Mouse (Mus musculus) CH12.LX (cell line): ENCODE measurements around the gene Caln1. TPM values are rescaled to one million over a fixed set of nuclear protein-coding genes. Genes with fewer than 3 reads are reported as not detected.

Source experiments
- DNase-seq: peaks from one replicate; pipeline ENCODE4 v3.0.0-alpha.2; 2013; ENCODE audit errors: extremely low read depth
- H3K27ac ChIP-seq: 2 replicates; pipeline ENCODE4 v1.5.1; 2012; ENCODE audit warnings: low read depth, mild to moderate bottlenecking, control low read depth, moderate library complexity; ENCODE audit not compliant: insufficient read depth
- H3K27me3 ChIP-seq: replicated peaks from 2 replicates; pipeline ENCODE3; 2012; ENCODE audit warnings: inconsistent platforms
- H3K36me3 ChIP-seq, 2 experiments: replicated peaks in 1 of 2; 2 replicates each; pipeline versions ENCODE3 to v1.6.1; 2012; ENCODE audit warnings: inconsistent platforms in 1 of 2, low read length in 1 of 2, mild to moderate bottlenecking in 1 of 2, mixed read lengths in 1 of 2, moderate library complexity in 1 of 2; ENCODE audit not compliant: control insufficient read depth in 1 of 2, insufficient read depth in 1 of 2
- H3K4me1 ChIP-seq, 2 experiments: 2 replicates each; pipeline ENCODE4 v1.6.1; 2012; ENCODE audit warnings: inconsistent platforms in 1 of 2, moderate library complexity in 1 of 2; ENCODE audit not compliant: insufficient read depth in 2 of 2, control insufficient read depth in 1 of 2
- H3K4me2 ChIP-seq: 2 replicates; pipeline ENCODE4 v1.6.1; 2012; ENCODE audit warnings: low read depth, mild to moderate bottlenecking, control low read depth; ENCODE audit not compliant: poor library complexity, insufficient read depth, severe bottlenecking
- H3K4me3 ChIP-seq, 3 experiments: fragments of 150-350 bp in 1 of 3; sonication (generic) in 1 of 3; replicated peaks in 1 of 3; 2 replicates each; pipeline versions ENCODE3 to v1.5.1; 2011 to 2012; ENCODE audit warnings: low read depth in 2 of 3, low read length in 2 of 3, mild to moderate bottlenecking in 2 of 3, moderate library complexity in 2 of 3, control low read depth in 1 of 3, improper control_type of control experiment in 1 of 3, inconsistent platforms in 1 of 3, mixed read lengths in 1 of 3; ENCODE audit not compliant: poor library complexity in 1 of 3
- H3K79me2 ChIP-seq: replicated peaks from 2 replicates; pipeline ENCODE4 v1.6.1; 2012; ENCODE audit warnings: mild to moderate bottlenecking, moderate library complexity; ENCODE audit not compliant: control insufficient read depth, poor library complexity, insufficient read depth, severe bottlenecking; ENCODE audit errors: extremely low read depth
- H3K9ac ChIP-seq: 2 replicates; pipeline ENCODE4 v1.6.1; 2012; ENCODE audit warnings: low read depth, mild to moderate bottlenecking, control low read depth, moderate library complexity; ENCODE audit not compliant: insufficient read depth
- H3K9me3 ChIP-seq: replicated peaks from 2 replicates; pipeline ENCODE3; 2012; ENCODE audit warnings: low read length, inconsistent platforms, mixed read lengths
- BHLHE40 ChIP-seq: IDR thresholded peaks from 2 replicates; pipeline ENCODE4 v1.6.1; 2011; ENCODE audit warnings: mild to moderate bottlenecking, low read depth, low read length, improper control_type of control experiment
- CHD1 ChIP-seq: IDR thresholded peaks from 2 replicates; pipeline ENCODE4 v1.6.1; 2012; ENCODE audit warnings: low read depth, low read length, improper control_type of control experiment, inconsistent platforms
- CTCF ChIP-seq, 2 experiments: IDR thresholded peaks in 1 of 2; conservative IDR thresholded peaks in 1 of 2; 2 replicates each; pipeline ENCODE4 v1.5.1; 2011 to 2012; ENCODE audit warnings: low read depth in 2 of 2, low read length in 2 of 2, improper control_type of control experiment in 1 of 2, inconsistent platforms in 1 of 2, mild to moderate bottlenecking in 1 of 2, moderate library complexity in 1 of 2
- E2F4 ChIP-seq: IDR thresholded peaks from 2 replicates; pipeline ENCODE4 v1.6.1; 2011; ENCODE audit warnings: low read depth, low read length, improper control_type of control experiment; ENCODE audit not compliant: insufficient replicate concordance
- ELF1 ChIP-seq: IDR thresholded peaks from 2 replicates; pipeline ENCODE4 v1.6.1; 2014; ENCODE audit warnings: low read depth, mild to moderate bottlenecking, inconsistent platforms, low read length, improper control_type of control experiment
- JUND ChIP-seq: conservative IDR thresholded peaks from 2 replicates; pipeline ENCODE4 v1.6.1; 2011; ENCODE audit warnings: low read depth, low read length, improper control_type of control experiment
- MEF2A ChIP-seq: IDR thresholded peaks from 2 replicates; pipeline ENCODE4 v1.6.1; 2014; ENCODE audit warnings: low read depth, mild to moderate bottlenecking, inconsistent platforms, low read length, improper control_type of control experiment, borderline replicate concordance
- RAD21 ChIP-seq: IDR thresholded peaks from 2 replicates; pipeline ENCODE4 v1.6.1; 2011; ENCODE audit warnings: low read depth, mild to moderate bottlenecking, low read length, improper control_type of control experiment, moderate library complexity
- ZMIZ1 ChIP-seq: IDR thresholded peaks from 2 replicates; pipeline ENCODE4 v1.6.1; 2012; ENCODE audit warnings: low read depth, mild to moderate bottlenecking, inconsistent platforms, low read length, improper control_type of control experiment
- dilution Hi-C: fragments of 300-500 bp; cut with MboI; formaldehyde crosslinking; loops from 2 replicates; pipeline ENCODE4 v1.14.3; 2020; ENCODE audit warnings: low sequenced_read_pairs; ENCODE audit not compliant: extremely low pct_unique_long_range_greater_than_20kb, extremely low pct_ligation_motif_present
- in situ Hi-C: fragments of 300-500 bp; cut with MboI; formaldehyde crosslinking; loops from 3 replicates; pipeline ENCODE4 v1.14.3; 2019; ENCODE audit warnings: low sequenced_read_pairs, low pct_ligation_motif_present, low pct_unique_long_range_greater_than_20kb, mixed read lengths
- polyA plus RNA-seq: library from polyadenylated mRNA; unstranded; fragments of >175 nt; gene quantifications from 2 replicates; pipeline ENCODE4 v1.2.1, GENCODE M21; 2012; ENCODE audit warnings: low read depth; ENCODE audit not compliant: insufficient read length
- total RNA-seq, 2 experiments: library from RNA; depleted of rRNA; stranded (reverse); fragments of 300-350 nt in 1 of 2; fragments of >200 nt in 1 of 2; gene quantifications; 2 replicates each; pipeline ENCODE4 v1.2.3; 2012 to 2014

Gene Caln1
- total and polyA plus RNA-seq, 3 experiments, result under 0.01 TPM; not detected in 2

DNA sequence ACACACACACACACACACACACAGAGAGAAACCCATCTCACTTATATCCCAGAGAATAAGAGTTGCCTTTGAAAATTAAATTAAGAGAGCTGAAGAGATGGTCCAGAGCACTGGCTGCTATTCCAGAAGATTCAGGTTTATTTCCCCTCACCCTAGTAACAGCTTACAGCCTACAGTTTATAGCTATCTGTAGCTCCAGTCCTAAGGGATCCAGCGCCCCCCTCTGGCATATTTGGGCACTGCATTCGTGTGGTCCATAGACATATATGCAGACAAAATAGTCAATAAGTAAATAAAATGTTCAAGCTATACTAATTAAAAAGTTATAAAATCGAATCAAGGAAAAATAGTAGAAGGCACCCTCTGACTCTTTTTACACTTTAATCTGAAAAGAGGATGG, 442.0 kb downstream of the Caln1 start:
- in situ Hi-C loops (no loop called here), dilution Hi-C loops (no loop called here)
- Histone ChIP-seq H3K27ac (no peak overlapping the region), H3K36me3 (no peaks in the 10 kb centered on the region), H3K9me3 (peaks cover 61% of the 10 kb centered on the region), H3K4me1 (no peaks in the 10 kb centered on the region), H3K9ac (no peak overlapping the region), H3K4me3 (no peak overlapping the region), H3K27me3 (no peaks in the 10 kb centered on the region), H3K4me2 (no peak overlapping the region), H3K79me2 (no peaks in the 10 kb centered on the region)
- no peak for DNase-seq
- TF ChIP-seq ZMIZ1 (no peak), JUND (no peak), BHLHE40 (no peak), RAD21 (peak; percentile 14), CTCF (conservative IDR thresholded peaks at IDR 0.05 in 1 of 2, IDR thresholded peaks at IDR 0.05 in 1 of 2; ENCODE audit: low read depth in 2 of 2, low read length in 2 of 2) (peak in 1 of 2 experiments; percentile 29; a peak in 1 of 4 replicates)

DNA sequence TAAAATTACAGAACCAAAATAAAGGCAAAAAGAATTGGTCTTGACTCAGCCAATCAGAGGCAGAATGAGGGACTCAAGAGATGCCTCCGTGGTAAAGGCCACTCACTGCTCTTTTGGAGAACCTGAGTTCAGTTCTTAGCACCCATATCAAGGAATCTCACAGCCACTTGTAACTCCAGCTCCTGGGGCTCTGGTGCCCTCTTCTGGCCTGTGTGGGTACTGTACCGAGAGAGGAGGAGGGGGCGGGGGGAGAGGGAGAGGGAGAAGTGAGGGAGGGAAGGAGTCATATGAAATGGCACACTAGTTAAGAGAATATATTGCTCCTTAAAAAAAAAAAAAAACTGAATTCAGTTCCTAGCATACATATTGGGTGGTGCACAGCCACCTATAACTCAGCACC, 442.7 kb downstream of the Caln1 start:
- H3K4me3 ChIP-seq, result no peak overlapping the region
- H3K9me3 ChIP-seq, result peaks cover 59% of the 10 kb centered on the region
- no peak overlapping the region for H3K27ac ChIP-seq
- H3K27me3 ChIP-seq, result no peaks in the 10 kb centered on the region
- DNase-seq, result no peak
- H3K36me3 ChIP-seq, result no peaks in the 10 kb centered on the region
- in situ Hi-C loops (no loop called here), dilution Hi-C loops (no loop called here)
- H3K79me2 ChIP-seq, result no peaks in the 10 kb centered on the region
- no peaks in the 10 kb centered on the region for H3K4me1 ChIP-seq
- no peak overlapping the region for H3K4me2 ChIP-seq
- no peak overlapping the region for H3K9ac ChIP-seq
- TF ChIP-seq CTCF (conservative IDR thresholded peaks at IDR 0.05 in 1 of 2, IDR thresholded peaks at IDR 0.05 in 1 of 2; ENCODE audit: low read depth in 2 of 2, low read length in 2 of 2) (peak in 1 of 2 experiments; percentile 10; a peak in 1 of 4 replicates), CHD1 (no peak)
- TF ChIP-seq, all 38 proteins: peak for 1

DNA sequence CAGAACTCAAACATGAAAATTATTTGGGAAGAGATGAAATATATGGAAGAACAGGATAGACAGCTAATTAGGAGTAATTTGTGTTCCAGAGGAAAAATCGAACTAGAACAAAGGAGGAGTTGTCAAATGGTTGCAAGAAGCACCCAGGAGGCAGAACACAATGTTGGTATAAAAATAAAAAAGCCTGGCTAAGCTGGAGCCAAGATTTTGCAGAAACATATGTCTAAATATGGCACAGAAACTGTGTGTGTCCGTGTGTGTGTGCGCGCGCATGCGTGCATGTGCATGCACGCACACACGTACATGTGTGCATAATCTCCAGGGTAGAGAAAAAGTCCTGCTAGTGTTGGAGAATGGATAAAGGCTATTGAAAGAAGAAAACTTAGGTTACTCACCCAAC, 443.3 kb downstream of the Caln1 start:
- TF ChIP-seq ELF1, result no peak
- TF ChIP-seq E2F4, result no peak
- TF ChIP-seq ZMIZ1, result no peak
- TF ChIP-seq MEF2A, result no peak
- Histone ChIP-seq H3K36me3 (no peaks in the 10 kb centered on the region), H3K9ac (no peak overlapping the region), H3K79me2 (no peaks in the 10 kb centered on the region), H3K27me3 (no peaks in the 10 kb centered on the region), H3K4me3 (no peak overlapping the region), H3K27ac (no peak overlapping the region), H3K4me2 (no peak overlapping the region), H3K4me1 (no peaks in the 10 kb centered on the region), H3K9me3 (peaks cover 56% of the 10 kb centered on the region)
- no peak for DNase-seq
- in situ Hi-C loops, result no loop called here
- dilution Hi-C loops, result no loop called here
